Comparison of ENCODE assay signal across 9 mouse cellular contexts in the genomic region with DNA sequence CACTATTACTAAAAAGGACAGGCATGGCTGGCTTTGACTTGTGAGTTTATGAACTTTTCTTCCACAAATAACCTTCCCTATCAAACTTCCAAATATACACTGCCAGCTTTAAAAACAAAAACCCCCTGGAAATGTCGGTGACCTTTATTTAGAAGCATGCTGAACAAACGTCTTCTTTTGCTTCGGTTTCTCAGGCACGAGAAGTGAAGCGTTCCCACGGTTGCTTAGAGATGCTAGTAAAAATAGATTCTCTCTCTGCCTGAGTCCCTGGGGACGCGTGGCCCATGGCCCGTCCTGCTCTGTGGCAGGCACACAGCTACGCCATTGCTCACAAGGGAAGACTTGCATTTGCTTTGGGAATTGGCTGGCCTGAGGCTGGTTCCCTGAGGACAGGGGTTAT. TPM values are rescaled to one million over a fixed set of nuclear protein-coding genes. Genes with fewer than 3 reads are reported as not detected.
DNase-seq lines count a peak whose midpoint lies in the region; ATAC-seq and TF ChIP-seq lines count a peak whose summit lies in the region.
"Had no signal": no experiment of that assay in that cellular context is flagged by ENCODE, and none has a peak within 500 bp of the region (broad histone marks: within the 10 kb centered on the region; RNA-seq: fewer than 3 reads in every experiment).

No protein-coding gene starts in this region.

- 76% methylated on average over 10 of the region's 10 CpGs for WGBS in bone marrow, adult 2 months
- 10% methylated on average over 10 of the region's 10 CpGs for WGBS in heart, adult 2 months
- WGBS in kidney, adult 2 months = 26% methylated on average over 10 of the region's 10 CpGs
- WGBS in midbrain, embryonic 15.5 days = 17% methylated on average over 10 of the region's 10 CpGs

- no peak overlapping the region for H3K4me2 ChIP-seq in midbrain, embryonic 15.5 days
- H3K4me2 ChIP-seq: stomach, embryonic 15.5 days had no signal

- H3K9ac ChIP-seq in heart, adult 2 months (ENCODE audit: low read depth, low read length) = no peak overlapping the region
- no peak overlapping the region for H3K9ac ChIP-seq in midbrain, embryonic 15.5 days
- H3K9ac ChIP-seq: stomach, embryonic 15.5 days had no signal

- no peak overlapping the region for H3K4me3 ChIP-seq in bone marrow, adult 2 months (replicated peaks; ENCODE audit: control insufficient read depth, low read depth, low read length)
- H3K4me3 ChIP-seq in heart, adult 2 months = no peak overlapping the region
- H3K4me3 ChIP-seq in kidney, adult 2 months (ENCODE audit: insufficient read depth, low read depth, low read length) = no peak overlapping the region
- H3K4me3 ChIP-seq in midbrain, embryonic 15.5 days = no peak overlapping the region
- H3K4me3 ChIP-seq: stomach, embryonic 15.5 days had no signal

- no peak for TF ChIP-seq CTCF in bone marrow, adult 2 months (IDR thresholded peaks at IDR 0.05; ENCODE audit: control insufficient read depth, insufficient read depth, low read length)
- TF ChIP-seq CTCF in heart, adult 2 months (IDR thresholded peaks at IDR 0.05) = no peak
- no peak for TF ChIP-seq CTCF in kidney, adult 2 months (conservative IDR thresholded peaks at IDR 0.05; ENCODE audit: insufficient read depth, insufficient read length, low read depth, low read length)

- H3K9me3 ChIP-seq in midbrain, embryonic 15.5 days = no peaks in the 10 kb centered on the region
- H3K9me3 ChIP-seq: stomach, embryonic 15.5 days had no signal

- peak overlapping the region; percentile 64 for H3K27ac ChIP-seq in bone marrow, adult 2 months (ENCODE audit: control insufficient read depth, insufficient read depth, low read depth, low read length, poor library complexity)
- peak overlapping the region; percentile 65 for H3K27ac ChIP-seq in heart, adult 2 months
- H3K27ac ChIP-seq in kidney, adult 2 months (ENCODE audit: insufficient read depth, low read depth, low read length) = peak overlapping the region; percentile 79
- peak overlapping the region; percentile 65 for H3K27ac ChIP-seq in midbrain, embryonic 15.5 days
- H3K27ac ChIP-seq: stomach, embryonic 15.5 days had no signal

- peak; percentile 36; the same call in 1 of the 2 replicates for TF ChIP-seq POLR2A in bone marrow, adult 2 months (IDR thresholded peaks at IDR 0.05; ENCODE audit: borderline replicate concordance, control insufficient read depth, low read depth, low read length)
- no peak for TF ChIP-seq POLR2A in heart, adult 2 months (IDR thresholded peaks at IDR 0.05; ENCODE audit: insufficient read depth, low read depth, low read length)
- no peak for TF ChIP-seq POLR2A in kidney, adult 2 months (IDR thresholded peaks at IDR 0.05; ENCODE audit: low read depth, low read length)

- 0 out of 2 replicates have a peak, but pooled peaks have one; percentile 34 for ATAC-seq in midbrain, embryonic 15.5 days (replicated peaks)

- DNase-seq in ES-CJ7 (ENCODE audit: low read depth, low spot score) = peak; percentile 47
- DNase-seq in heart, adult 2 months = peak; percentile 58 to 79
- DNase-seq in kidney, adult 2 months = peak; percentile 68
- no peak for DNase-seq in right cerebral cortex, postnatal 4 days
- DNase-seq in ovary, adult 18-20 months (ENCODE audit: low spot score) = no peak
- DNase-seq in ovary, postnatal 14 days (ENCODE audit: low spot score) = no peak

- intact Hi-C loops in heart, adult 2 months (cut with DNase I) = no loop called here

- no peaks in the 10 kb centered on the region for H3K27me3 ChIP-seq in heart, adult 2 months (ENCODE audit: control insufficient read depth, insufficient read depth, low read length)
- H3K27me3 ChIP-seq in kidney, adult 2 months (replicated peaks; ENCODE audit: control insufficient read depth, insufficient read depth, low read length) = no peaks in the 10 kb centered on the region
- no peaks in the 10 kb centered on the region for H3K27me3 ChIP-seq in midbrain, embryonic 15.5 days (replicated peaks)
- H3K27me3 ChIP-seq: stomach, embryonic 15.5 days had no signal

- TF ChIP-seq EP300 in heart, adult 2 months (IDR thresholded peaks at IDR 0.05; ENCODE audit: insufficient read depth, low read depth, low read length) = peak; percentile 55; the same call in 1 of the 2 replicates

- peaks cover 7% of the 10 kb centered on the region; the same call in 1 of the 2 replicates for H3K4me1 ChIP-seq in bone marrow, adult 2 months (ENCODE audit: control insufficient read depth, insufficient read depth, low read length)
- H3K4me1 ChIP-seq in heart, adult 2 months (ENCODE audit: control insufficient read depth, insufficient read depth, low read length) = peaks cover 7% of the 10 kb centered on the region
- 0 out of 2 replicates have a peak, but pooled peaks cover 3% of the 10 kb centered on the region for H3K4me1 ChIP-seq in kidney, adult 2 months (ENCODE audit: control insufficient read depth, insufficient read depth, low read length)
- peaks cover 20% of the 10 kb centered on the region for H3K4me1 ChIP-seq in midbrain, embryonic 15.5 days

- H3K79me2 ChIP-seq in heart, adult 2 months (replicated peaks; ENCODE audit: control insufficient read depth, insufficient read depth, low read length) = no peaks in the 10 kb centered on the region

- no peaks in the 10 kb centered on the region for H3K36me3 ChIP-seq in heart, adult 2 months (ENCODE audit: control insufficient read depth, insufficient read depth, low read length)
- no peaks in the 10 kb centered on the region for H3K36me3 ChIP-seq in kidney, adult 2 months (ENCODE audit: control insufficient read depth, insufficient read depth, low read length)
- no peaks in the 10 kb centered on the region for H3K36me3 ChIP-seq in midbrain, embryonic 15.5 days (replicated peaks)
- H3K36me3 ChIP-seq: stomach, embryonic 15.5 days had no signal

RNA-seq across cellular contexts. Expression of a gene that starts 17.8 kb away (rescaled TPM):
- polyA plus RNA-seq in bone marrow, adult 2 months (2011; ENCODE audit: insufficient read depth, insufficient read length, low replicate concordance, missing spikeins) = 43.0 and 112 TPM in 2 replicates
- total RNA-seq in heart, adult 2 months (2021) = 1 to 10 TPM; 3.3 to 4.0 TPM
- polyA plus RNA-seq in heart, adult 2 months (2012; rRNA removed) = 3.0 and 3.2 TPM in 2 replicates
- 2.6 and 4.2 TPM in 2 replicates for polyA plus RNA-seq in kidney, adult 2 months (2012; rRNA removed)
- polyA plus RNA-seq in midbrain, embryonic 15.5 days (2015; fragmentation: Nextera tagmentation; extraction: Ambion mirVana) = 2.2 and 2.6 TPM in 2 replicates

RNA-seq across cellular contexts. Expression of a gene that starts 51.5 kb away (rescaled TPM):
- 143 and 180 TPM in 2 replicates for polyA plus RNA-seq in bone marrow, adult 2 months (2011; ENCODE audit: insufficient read depth, insufficient read length, low replicate concordance, missing spikeins)
- 10 to 100 TPM; 26.4 to 27.7 TPM for total RNA-seq in heart, adult 2 months (2021)
- polyA plus RNA-seq in heart, adult 2 months (2012; rRNA removed) = 23.6 and 32.9 TPM in 2 replicates
- polyA plus RNA-seq in kidney, adult 2 months (2012; rRNA removed) = 67.4 and 67.5 TPM in 2 replicates
- 333 and 344 TPM in 2 replicates for polyA plus RNA-seq in midbrain, embryonic 15.5 days (2015; fragmentation: Nextera tagmentation; extraction: Ambion mirVana)

RNA-seq across cellular contexts. Expression of a gene that starts 51.6 kb away (rescaled TPM):
- polyA plus RNA-seq in bone marrow, adult 2 months (2011; ENCODE audit: insufficient read depth, insufficient read length, low replicate concordance, missing spikeins) = 8.6 and 9.2 TPM in 2 replicates
- 10 to 100 TPM; 28.4 to 33.2 TPM for total RNA-seq in heart, adult 2 months (2021)
- 14.9 and 22.7 TPM in 2 replicates for polyA plus RNA-seq in heart, adult 2 months (2012; rRNA removed)
- polyA plus RNA-seq in kidney, adult 2 months (2012; rRNA removed) = 68.4 and 73.2 TPM in 2 replicates
- 14.9 and 15.7 TPM in 2 replicates for polyA plus RNA-seq in midbrain, embryonic 15.5 days (2015; fragmentation: Nextera tagmentation; extraction: Ambion mirVana)

Comparison
In these comparisons a context has a peak if more than half of its experiments do, and no peak if none do; other contexts are left out.
1. DNase-seq: peak in ES-CJ7 (single experiment), heart, adult 2 months (2 of 2) and kidney, adult 2 months (single experiment); none in right cerebral cortex, postnatal 4 days (single experiment), ovary, adult 18-20 months (single experiment) and ovary, postnatal 14 days (single experiment).
2. Peak in every context shown above with its lines, with median percentiles within 50 percentile points of each other: H3K27ac ChIP-seq.